Mouse (Mus musculus) cerebellum, adult 2 months (tissue): ENCODE results near the gene Arhgef38.

ENCODE experiments used
- CTCF ChIP-seq: fragments of 200-500 bp; IDR thresholded peaks from 2 replicates; pipeline ENCODE4 v1.5.1; 2011; ENCODE audit warnings: low read depth, mild to moderate bottlenecking, control low read depth, low read length, moderate library complexity, borderline replicate concordance; ENCODE audit not compliant: insufficient read depth
- POLR2A ChIP-seq: fragments of 200-500 bp; IDR thresholded peaks from 2 replicates; pipeline ENCODE4 v1.6.1; 2011; ENCODE audit warnings: low read length, control low read depth, borderline replicate concordance; ENCODE audit not compliant: insufficient read depth

GRCm38 (mm10) chr3:133111741-133112140 is 123.0 kb downstream of the Arhgef38 start:
- peak; percentile 29; the same call in 1 of the 2 replicates for TF ChIP-seq CTCF
- no peak for TF ChIP-seq POLR2A
